Mouse (Mus musculus): ENCODE measurements around the gene Tnfrsf8.

The Tnfrsf8 gene

GRCm38 (mm10) chr4:145231732-145232131 lies 83.2 kb downstream of the Tnfrsf8 start:
- no peak for DNase-seq (ENCODE audit: low read depth)

GRCm38 (mm10) chr4:145230647-145231046 lies 84.3 kb downstream of the Tnfrsf8 start:
- no peak for DNase-seq (ENCODE audit: low read depth)

- DNase-seq (ENCODE audit: low read depth), result peak; percentile 93
These were observed 85.3 kb downstream of the Tnfrsf8 start for GRCm38 (mm10) chr4:145229524-145230163.

- DNase-seq (ENCODE audit: low read depth), result peak; percentile 79
These were observed 85.9 kb downstream of the Tnfrsf8 start for GRCm38 (mm10) chr4:145229051-145229450.

GRCm38 (mm10) chr4:145224613-145225012 lies 90.4 kb downstream of the Tnfrsf8 start:
- DNase-seq (ENCODE audit: low read depth), result no peak

- DNase-seq (ENCODE audit: low read depth), result peak; percentile 84
These were observed 92.9 kb downstream of the Tnfrsf8 start for GRCm38 (mm10) chr4:145222064-145222463.

GRCm38 (mm10) chr4:145221379-145221778 lies 93.6 kb downstream of the Tnfrsf8 start:
- DNase-seq (ENCODE audit: low read depth), result peak; percentile 62

GRCm38 (mm10) chr4:145220001-145220400 lies 95.0 kb downstream of the Tnfrsf8 start:
- DNase-seq (ENCODE audit: low read depth), result no peak

- no peak for DNase-seq (ENCODE audit: low read depth)
These were observed 95.6 kb downstream of the Tnfrsf8 start for GRCm38 (mm10) chr4:145219240-145219985.

GRCm38 (mm10) chr4:145217837-145218236 lies 97.1 kb downstream of the Tnfrsf8 start:
- no peak for DNase-seq (ENCODE audit: low read depth)

Data from 416B (cell line).